Comparison of ENCODE assay signal across 8 mouse cellular contexts in genomic region chr4:82538815-82539214, GRCm38 (mm10).
DNase-seq lines count a peak whose midpoint lies in the region; ATAC-seq and TF ChIP-seq lines count a peak whose summit lies in the region.

No protein-coding gene starts in this region.

- peak overlapping the region; percentile 69 for H3K4me2 ChIP-seq in kidney, embryonic 14.5 days (replicated peaks; ENCODE audit: low read depth, low read length)
- H3K4me2 ChIP-seq in intestine, embryonic 14.5 days (ENCODE audit: low read length) = peak overlapping the region; percentile 74
- H3K4me2 ChIP-seq in myocyte (ENCODE audit: low read depth) = peak overlapping the region; percentile 57

- no peak overlapping the region for H3K27ac ChIP-seq in kidney, embryonic 14.5 days (ENCODE audit: low read depth, low read length)
- H3K27ac ChIP-seq in forebrain, embryonic 10.5 days = peak overlapping the region; percentile 44
- no peak overlapping the region for H3K27ac ChIP-seq in intestine, embryonic 14.5 days (ENCODE audit: low read depth)

- no peaks in the 10 kb centered on the region for H3K9me3 ChIP-seq in kidney, embryonic 14.5 days (ENCODE audit: control insufficient read depth, low read length)
- H3K9me3 ChIP-seq in forebrain, embryonic 10.5 days = no peaks in the 10 kb centered on the region
- H3K9me3 ChIP-seq in intestine, embryonic 14.5 days (ENCODE audit: control insufficient read depth, low read length) = no peaks in the 10 kb centered on the region

- no peaks in the 10 kb centered on the region for H3K36me3 ChIP-seq in kidney, embryonic 14.5 days (ENCODE audit: control insufficient read depth, insufficient read depth, low read length)
- no peaks in the 10 kb centered on the region for H3K36me3 ChIP-seq in forebrain, embryonic 10.5 days (replicated peaks)
- H3K36me3 ChIP-seq in intestine, embryonic 14.5 days (ENCODE audit: control insufficient read depth, insufficient read depth, low read length) = no peaks in the 10 kb centered on the region
- no peaks in the 10 kb centered on the region for H3K36me3 ChIP-seq in myocyte (ENCODE audit: control insufficient read depth, insufficient read depth)

- peaks cover 46% of the 10 kb centered on the region for H3K27me3 ChIP-seq in kidney, embryonic 14.5 days (ENCODE audit: control insufficient read depth, insufficient read depth, low read length)
- peaks cover 100% of the 10 kb centered on the region for H3K27me3 ChIP-seq in forebrain, embryonic 10.5 days (ENCODE audit: poor library complexity, severe bottlenecking)
- peaks cover 30% of the 10 kb centered on the region for H3K27me3 ChIP-seq in intestine, embryonic 14.5 days (replicated peaks; ENCODE audit: control insufficient read depth, insufficient read depth, low read length)
- no peaks in the 10 kb centered on the region for H3K27me3 ChIP-seq in myocyte (ENCODE audit: control insufficient read depth, insufficient read depth, insufficient read length)

- no peak for TF ChIP-seq POLR2A in myocyte (IDR thresholded peaks at IDR 0.05; ENCODE audit: insufficient read length, low read depth)

- peak overlapping the region; percentile 34 for H3K4me3 ChIP-seq in kidney, embryonic 14.5 days (ENCODE audit: low read length)
- peak overlapping the region; percentile 46 for H3K4me3 ChIP-seq in forebrain, embryonic 10.5 days
- H3K4me3 ChIP-seq in intestine, embryonic 14.5 days (ENCODE audit: low read depth, low read length) = peak overlapping the region; percentile 41
- no peak overlapping the region for H3K4me3 ChIP-seq in myocyte

- DNase-seq in kidney, postnatal 25 days = no peak
- DNase-seq in forebrain, embryonic 10.5 days (ENCODE audit: extremely low spot score, low spot score) = no peak
- peak; percentile 58 for DNase-seq in intestine, embryonic 14.5 days (ENCODE audit: low spot score)
- no peak for DNase-seq in adrenal gland, postnatal 36 days
- no peak for DNase-seq in thymus, postnatal 10 days (ENCODE audit: low spot score in 2 of 2)

- ATAC-seq in kidney, embryonic 14.5 days (ENCODE audit: low FRiP score, low TSS enrichment) = no peak
- no peak for ATAC-seq in intestine, embryonic 14.5 days (replicated peaks; ENCODE audit: low FRiP score, low TSS enrichment, low read depth)
- no peak for ATAC-seq in CD4-positive, CD25-positive, alpha-beta regulatory T cell, adult 4 months

- peak overlapping the region; percentile 54; the same call in 1 of the 2 replicates for H3K9ac ChIP-seq in kidney, embryonic 14.5 days (ENCODE audit: low read depth, low read length)
- peak overlapping the region; percentile 43 for H3K9ac ChIP-seq in intestine, embryonic 14.5 days (ENCODE audit: low read length)

- WGBS in kidney, embryonic 14.5 days = 3% methylated on average over 9 of the region's 9 CpGs
- 1% methylated on average over 9 of the region's 9 CpGs for WGBS in forebrain, embryonic 10.5 days
- WGBS in intestine, embryonic 14.5 days = 7% methylated on average over 9 of the region's 9 CpGs

- no peak overlapping the region for H3ac ChIP-seq in myocyte (ENCODE audit: control insufficient read depth, insufficient read length)

- no peaks in the 10 kb centered on the region for H3K79me2 ChIP-seq in myocyte (ENCODE audit: control insufficient read depth, insufficient read depth)

- no peaks in the 10 kb centered on the region for H3K4me1 ChIP-seq in kidney, embryonic 14.5 days (ENCODE audit: control insufficient read depth, insufficient read depth, low read length)
- H3K4me1 ChIP-seq in forebrain, embryonic 10.5 days = peaks cover 61% of the 10 kb centered on the region
- H3K4me1 ChIP-seq in intestine, embryonic 14.5 days (replicated peaks; ENCODE audit: control insufficient read depth, insufficient read depth, low read length) = peaks cover 12% of the 10 kb centered on the region

TF ChIP-seq in myocyte, 11 proteins besides CTCF, POLR2A, EP300 and RAD21:
- no peak for TF ChIP-seq MYOD1 (IDR thresholded peaks at IDR 0.05; ENCODE audit: control insufficient read depth in 1 of 3, insufficient read length in 2 of 3, low read depth in 2 of 3)
TF ChIP-seq in myocyte: peak in this region for 0.
